Mouse (Mus musculus): ENCODE measurements around the gene Ccdc184.

Gene Ccdc184

GRCm38 (mm10) chr15:98157253-98157652 lies 9.7 kb upstream of the Ccdc184 start:
- no peak for DNase-seq

- DNase-seq: no peak
Observed at GRCm38 (mm10) chr15:98161026-98161805, 5.7 kb upstream of the Ccdc184 start.

GRCm38 (mm10) chr15:98162561-98162960 lies 4.4 kb upstream of the Ccdc184 start:
- DNase-seq: no peak

- no peak for DNase-seq
Observed at GRCm38 (mm10) chr15:98165525-98165924, 1.4 kb upstream of the Ccdc184 start, which contains the start of gene Asb8. Asb8 (minus strand) TSS chr15:98165625.

- peak; percentile 71 for DNase-seq
Observed at GRCm38 (mm10) chr15:98167645-98168621, 975 bp downstream of the Ccdc184 start.

GRCm38 (mm10) chr15:98168622-98169004 lies 1.7 kb downstream of the Ccdc184 start:
- no peak for DNase-seq

- DNase-seq: no peak
Observed at GRCm38 (mm10) chr15:98170365-98170764, 3.4 kb downstream of the Ccdc184 start.

- DNase-seq: no peak
Observed at GRCm38 (mm10) chr15:98170917-98171316, 4.0 kb downstream of the Ccdc184 start.

GRCm38 (mm10) chr15:98172113-98172512 lies 5.2 kb downstream of the Ccdc184 start:
- DNase-seq: no peak

GRCm38 (mm10) chr15:98173821-98174220 lies 6.9 kb downstream of the Ccdc184 start:
- DNase-seq: no peak

GRCm38 (mm10) chr15:98177320-98177719 lies 10.4 kb downstream of the Ccdc184 start:
- DNase-seq: no peak

GRCm38 (mm10) chr15:98180567-98181131 lies 13.7 kb downstream of the Ccdc184 start:
- DNase-seq: no peak

GRCm38 (mm10) chr15:98181132-98181711 lies 14.3 kb downstream of the Ccdc184 start:
- peak; percentile 78 for DNase-seq

- DNase-seq: no peak
Observed at GRCm38 (mm10) chr15:98181856-98182570, 15.1 kb downstream of the Ccdc184 start.

- no peak for DNase-seq
Observed at GRCm38 (mm10) chr15:98184456-98184855, 17.5 kb downstream of the Ccdc184 start.

GRCm38 (mm10) chr15:98195442-98195841 lies 28.5 kb downstream of the Ccdc184 start, which contains the start of gene Olfr288:
Olfr288 (minus strand) TSS chr15:98195542.
- no peak for DNase-seq

GRCm38 (mm10) chr15:98209676-98210075 lies 42.7 kb downstream of the Ccdc184 start:
- DNase-seq: no peak

- DNase-seq: no peak
Observed at GRCm38 (mm10) chr15:98213336-98213870, 46.4 kb downstream of the Ccdc184 start.

- DNase-seq: no peak
Observed at GRCm38 (mm10) chr15:98214130-98214529, 47.2 kb downstream of the Ccdc184 start.

Measured in thymus, postnatal 25 days (tissue).